Mouse (Mus musculus) liver, postnatal 0 days (tissue): Measurements from ENCODE around the gene Traf4.

Experiments used
- CTCF ChIP-seq: sonication (generic); IDR thresholded peaks from 2 replicates; pipeline ENCODE4 v1.5.1; 2016; ENCODE audit warnings: antibody characterized with exemption, low read depth
- EP300 ChIP-seq: IDR thresholded peaks from 2 replicates; pipeline ENCODE4 v1.6.1; 2016; ENCODE audit warnings: antibody characterized with exemption, low read depth, mild to moderate bottlenecking

DNA sequence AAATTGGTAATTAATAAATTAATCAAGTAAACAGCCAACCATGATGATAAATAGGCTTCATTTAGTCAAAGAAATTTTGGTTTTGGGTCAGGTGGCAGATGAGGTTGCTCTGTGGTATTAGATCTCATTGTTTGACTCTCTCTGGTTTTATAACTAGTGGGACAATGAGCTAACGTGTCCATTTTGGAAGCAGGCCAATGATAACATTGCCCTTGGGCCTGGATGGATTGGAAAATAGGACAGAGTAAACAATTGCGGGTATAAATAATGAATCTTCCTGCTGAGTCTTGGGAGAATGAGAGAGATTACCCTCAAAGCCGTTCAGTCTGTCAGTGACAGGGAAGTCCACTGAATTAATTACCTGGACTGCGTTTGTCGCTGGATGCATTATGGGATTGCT, 44.2 kb downstream of the Traf4 start:
- TF ChIP-seq CTCF: no peak
- TF ChIP-seq EP300: no peak
